Mouse (Mus musculus): ENCODE data around the gene Eipr1. TPM values are rescaled to one million over a fixed set of nuclear protein-coding genes. Genes with fewer than 3 reads are reported as not detected.

The Eipr1 gene
- total and polyA plus RNA-seq, 3 experiments, result 33.3 to 35.4 (median 34.4) TPM

- no peak for DNase-seq (ENCODE audit: extremely low read depth)
- Histone ChIP-seq H3K36me3 (replicated peaks in 1 of 2; ENCODE audit: control insufficient read depth in 1 of 2, insufficient read depth in 1 of 2, low read length in 1 of 2) (no peaks in the 10 kb centered on the region), H3K9me3 (replicated peaks; ENCODE audit: low read length) (no peaks in the 10 kb centered on the region), H3K79me2 (replicated peaks; ENCODE audit: control insufficient read depth, extremely low read depth, insufficient read depth, poor library complexity, severe bottlenecking) (no peaks in the 10 kb centered on the region), H3K27ac (ENCODE audit: insufficient read depth, low read depth) (no peak overlapping the region), H3K4me2 (ENCODE audit: insufficient read depth, low read depth, poor library complexity, severe bottlenecking) (no peak overlapping the region), H3K4me1 (ENCODE audit: control insufficient read depth in 1 of 2, insufficient read depth in 2 of 2) (no peaks in the 10 kb centered on the region), H3K4me3 (replicated peaks in 1 of 3; ENCODE audit: low read depth in 2 of 3, low read length in 2 of 3, poor library complexity in 1 of 3) (no peak overlapping the region), H3K9ac (ENCODE audit: insufficient read depth, low read depth) (no peak overlapping the region), H3K27me3 (replicated peaks) (no peaks in the 10 kb centered on the region)
- dilution Hi-C loops (cut with MboI; ENCODE audit: extremely low pct_ligation_motif_present, extremely low pct_unique_long_range_greater_than_20kb, low sequenced_read_pairs) (no loop called here), in situ Hi-C loops (cut with MboI; ENCODE audit: low pct_ligation_motif_present, low pct_unique_long_range_greater_than_20kb, low sequenced_read_pairs) (no loop called here)
- TF ChIP-seq MYC (IDR thresholded peaks at IDR 0.05; ENCODE audit: low read depth, low read length) (no peak), SIN3A (IDR thresholded peaks at IDR 0.05; ENCODE audit: low read length) (no peak), MEF2A (IDR thresholded peaks at IDR 0.05; ENCODE audit: borderline replicate concordance, low read depth, low read length) (no peak), USF2 (conservative IDR thresholded peaks at IDR 0.05; ENCODE audit: low read depth, low read length) (no peak), POLR2A (IDR thresholded peaks at IDR 0.05; ENCODE audit: low read depth, low read length) (no peak), ZNF384 (IDR thresholded peaks at IDR 0.05; ENCODE audit: low read depth, low read length) (no peak)
These were observed 145.0 kb downstream of the Eipr1 start for GRCm38 (mm10) chr12:28896577-28896976.

DNA sequence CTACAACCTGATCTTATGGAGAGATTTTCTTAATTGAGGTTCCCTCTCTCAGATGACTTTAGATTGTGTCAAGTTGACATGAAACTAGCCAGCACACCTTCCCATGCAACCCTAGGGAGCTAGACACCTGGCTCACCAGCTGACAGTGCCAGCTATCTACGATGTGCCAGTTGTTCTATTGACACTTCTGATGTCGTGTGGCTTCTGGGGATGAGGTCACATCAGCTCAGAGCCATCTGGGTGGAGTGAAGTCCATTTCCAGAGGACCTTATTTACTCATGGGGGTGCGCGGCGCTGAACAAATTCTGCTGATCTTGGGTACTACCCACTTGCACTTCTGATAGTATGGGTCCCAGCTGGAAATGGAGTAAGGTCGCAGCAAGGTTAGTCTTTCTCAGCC, 146.7 kb downstream of the Eipr1 start:
- H3K4me1 ChIP-seq (ENCODE audit: control insufficient read depth in 1 of 2, insufficient read depth in 2 of 2), result peaks cover 0 to 3% of the 10 kb centered on the region in 2 experiments; a peak in 2 of 4 replicates

GRCm38 (mm10) chr12:28899696-28900095, 148.1 kb downstream of the Eipr1 start:
- no peak overlapping the region for H3K4me3 ChIP-seq (replicated peaks in 1 of 3; ENCODE audit: low read depth in 2 of 3, low read length in 2 of 3, poor library complexity in 1 of 3)
- no peaks in the 10 kb centered on the region for H3K9me3 ChIP-seq (replicated peaks; ENCODE audit: low read length)
- in situ Hi-C loops (cut with MboI; ENCODE audit: low pct_ligation_motif_present, low pct_unique_long_range_greater_than_20kb, low sequenced_read_pairs), result no loop called here
- DNase-seq (ENCODE audit: extremely low read depth), result no peak
- H3K27ac ChIP-seq (ENCODE audit: insufficient read depth, low read depth), result no peak overlapping the region
- no peaks in the 10 kb centered on the region for H3K79me2 ChIP-seq (replicated peaks; ENCODE audit: control insufficient read depth, extremely low read depth, insufficient read depth, poor library complexity, severe bottlenecking)
- no peak overlapping the region for H3K4me2 ChIP-seq (ENCODE audit: insufficient read depth, low read depth, poor library complexity, severe bottlenecking)
- H3K9ac ChIP-seq (ENCODE audit: insufficient read depth, low read depth), result no peak overlapping the region
- no peaks in the 10 kb centered on the region for H3K27me3 ChIP-seq (replicated peaks)
- dilution Hi-C loops (cut with MboI; ENCODE audit: extremely low pct_ligation_motif_present, extremely low pct_unique_long_range_greater_than_20kb, low sequenced_read_pairs), result no loop called here
- TF ChIP-seq EP300 (IDR thresholded peaks at IDR 0.05; ENCODE audit: low read length), result no peak
- no peak for TF ChIP-seq NELFE (IDR thresholded peaks at IDR 0.05; ENCODE audit: low read depth, low read length)
- TF ChIP-seq CTCF (conservative IDR thresholded peaks at IDR 0.05 in 1 of 2, IDR thresholded peaks at IDR 0.05 in 1 of 2; ENCODE audit: low read depth in 2 of 2, low read length in 2 of 2), result no peak
- TF ChIP-seq MAX (IDR thresholded peaks at IDR 0.05; ENCODE audit: low read length), result no peak
- TF ChIP-seq TCF12 (IDR thresholded peaks at IDR 0.05; ENCODE audit: low read depth, low read length), result no peak
- TF ChIP-seq MAFK (IDR thresholded peaks at IDR 0.05; ENCODE audit: insufficient replicate concordance, low read length), result no peak
- no peak for TF ChIP-seq IRF4 (IDR thresholded peaks at IDR 0.05; ENCODE audit: low read depth, low read length)
- TF ChIP-seq MXI1 (IDR thresholded peaks at IDR 0.05; ENCODE audit: low read depth, low read length), result no peak
- no peak for TF ChIP-seq ZMIZ1 (IDR thresholded peaks at IDR 0.05; ENCODE audit: low read depth, low read length)
- TF ChIP-seq SMC3 (IDR thresholded peaks at IDR 0.05; ENCODE audit: low read depth, low read length), result no peak
- TF ChIP-seq USF1 (IDR thresholded peaks at IDR 0.05; ENCODE audit: low read depth, low read length), result no peak
- no peaks in the 10 kb centered on the region for H3K36me3 ChIP-seq (replicated peaks in 1 of 2; ENCODE audit: control insufficient read depth in 1 of 2, insufficient read depth in 1 of 2, low read length in 1 of 2)
- H3K4me1 ChIP-seq (ENCODE audit: control insufficient read depth in 1 of 2, insufficient read depth in 2 of 2), result peaks cover 0 to 3% of the 10 kb centered on the region in 2 experiments; a peak in 2 of 4 replicates

More for the DNA sequence above, 146.7 kb downstream of the Eipr1 start:
- Histone ChIP-seq H3K4me2 (ENCODE audit: insufficient read depth, low read depth, poor library complexity, severe bottlenecking) (no peak overlapping the region), H3K4me3 (replicated peaks in 1 of 3; ENCODE audit: low read depth in 2 of 3, low read length in 2 of 3, poor library complexity in 1 of 3) (no peak overlapping the region), H3K79me2 (replicated peaks; ENCODE audit: control insufficient read depth, extremely low read depth, insufficient read depth, poor library complexity, severe bottlenecking) (no peaks in the 10 kb centered on the region), H3K36me3 (replicated peaks in 1 of 2; ENCODE audit: control insufficient read depth in 1 of 2, insufficient read depth in 1 of 2, low read length in 1 of 2) (no peaks in the 10 kb centered on the region), H3K27me3 (replicated peaks) (no peaks in the 10 kb centered on the region), H3K9ac (ENCODE audit: insufficient read depth, low read depth) (no peak overlapping the region), H3K27ac (ENCODE audit: insufficient read depth, low read depth) (no peak overlapping the region), H3K9me3 (replicated peaks; ENCODE audit: low read length) (no peaks in the 10 kb centered on the region)
- TF ChIP-seq TBP (conservative IDR thresholded peaks at IDR 0.05; ENCODE audit: low read depth, low read length) (no peak), NRF1 (IDR thresholded peaks at IDR 0.05; ENCODE audit: low read depth, low read length) (no peak), JUN (IDR thresholded peaks at IDR 0.05; ENCODE audit: insufficient read depth, low read depth, low read length) (no peak), TCF12 (IDR thresholded peaks at IDR 0.05; ENCODE audit: low read depth, low read length) (no peak), ZC3H11A (IDR thresholded peaks at IDR 0.05; ENCODE audit: low read depth, low read length) (no peak)
- in situ Hi-C loops (cut with MboI; ENCODE audit: low pct_ligation_motif_present, low pct_unique_long_range_greater_than_20kb, low sequenced_read_pairs), result no loop called here
- dilution Hi-C loops (cut with MboI; ENCODE audit: extremely low pct_ligation_motif_present, extremely low pct_unique_long_range_greater_than_20kb, low sequenced_read_pairs), result no loop called here
- DNase-seq (ENCODE audit: extremely low read depth), result no peak

Data from CH12.LX (cell line).